Mouse (Mus musculus): ENCODE data around the gene Gm20431.
A peak's percentile ranks its signal among the peaks of the same experiment; 100 is the strongest.

Gm20431 gene

DNA sequence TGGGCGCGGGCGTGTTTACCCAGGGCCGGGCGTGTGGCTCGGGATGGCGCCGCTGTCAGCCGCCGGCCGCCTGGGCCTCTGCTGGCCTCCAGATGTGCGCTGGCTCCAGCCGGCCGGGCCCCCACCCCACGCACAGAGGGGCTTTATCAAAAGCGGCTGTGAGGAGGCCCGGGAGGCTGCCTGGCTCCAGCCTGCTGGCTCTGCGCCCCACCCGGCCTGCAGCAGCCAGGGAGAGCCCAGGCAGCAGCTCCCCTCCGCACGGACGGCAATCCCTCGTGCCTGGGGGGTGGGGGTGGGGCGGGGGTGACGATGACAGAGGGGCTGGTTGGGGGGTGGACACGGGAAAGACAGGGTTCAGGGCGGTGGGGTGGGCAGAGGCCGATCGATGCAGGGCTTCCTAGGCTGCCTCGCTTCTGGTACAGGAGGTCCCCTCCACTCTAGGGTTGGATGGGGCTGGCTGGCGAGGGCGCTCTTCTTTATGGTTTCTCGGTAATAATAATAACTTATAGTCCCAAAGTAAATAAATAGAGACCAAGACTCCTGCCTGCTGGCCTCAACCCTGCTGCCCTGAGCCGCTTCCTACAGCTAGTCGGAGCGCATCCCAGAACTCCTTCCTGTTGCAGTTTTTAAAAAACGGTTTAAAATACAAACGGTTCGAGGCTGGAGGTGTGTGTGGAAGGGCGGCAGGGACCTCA lies 63.7 kb downstream of the Gm20431 start:
- DNase-seq: no peak

DNA sequence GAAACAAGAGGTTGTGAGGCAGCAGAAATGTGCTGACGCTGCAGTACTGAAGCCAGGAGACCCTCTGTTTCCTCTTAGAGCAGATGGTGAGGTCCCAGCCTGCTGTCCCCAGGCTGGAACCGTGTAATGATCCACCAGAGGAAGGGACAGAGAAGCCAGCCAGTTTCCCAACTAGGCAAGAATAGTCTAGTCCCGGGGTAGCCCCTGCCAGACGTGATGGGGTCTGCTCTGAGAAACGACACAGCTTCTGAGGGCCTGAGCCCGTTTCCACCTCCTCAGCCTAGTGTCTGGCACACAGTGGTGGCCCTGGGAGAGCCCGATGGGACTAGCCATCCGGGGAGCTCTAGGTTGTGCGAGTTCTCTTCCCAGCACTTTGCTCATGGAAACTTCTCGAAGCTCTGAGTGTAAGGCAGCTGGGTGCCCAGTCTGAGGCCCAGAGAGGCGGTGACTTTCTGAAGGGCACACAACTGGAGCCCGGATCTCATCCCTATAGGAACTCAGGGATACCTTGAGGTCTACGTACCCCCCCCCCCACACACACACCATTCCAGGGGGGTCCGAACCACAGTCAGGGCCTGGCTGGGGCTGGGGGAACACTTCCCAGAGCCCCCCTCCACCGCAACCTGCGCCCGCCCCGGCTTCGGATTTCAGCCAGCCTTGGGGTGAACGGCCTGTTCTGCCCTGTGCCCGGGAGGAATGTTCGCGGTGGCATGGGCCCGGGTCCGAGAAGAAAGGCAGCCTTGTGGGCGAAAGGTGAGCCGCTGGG lies 64.4 kb downstream of the Gm20431 start:
- DNase-seq: no peak

DNA sequence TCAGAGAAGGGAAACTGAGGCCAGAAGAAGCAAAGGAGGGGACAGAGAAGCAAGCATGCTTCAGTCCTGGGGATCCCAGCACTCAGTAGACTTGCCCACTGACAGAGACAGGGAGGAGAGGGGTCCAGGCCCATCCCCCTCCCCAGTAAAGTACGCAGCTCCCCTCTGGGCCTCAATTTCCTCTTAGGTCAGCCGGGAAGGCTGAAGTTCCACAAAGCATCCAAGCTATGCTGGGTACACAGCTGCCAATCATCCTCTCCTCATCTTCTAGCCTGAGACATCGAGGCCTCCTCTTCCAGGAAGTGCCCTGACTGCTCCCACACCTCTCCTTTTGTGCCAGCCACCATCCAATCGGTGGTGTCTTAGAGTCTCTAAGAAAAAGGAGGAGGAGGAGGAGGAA lies 65.0 kb downstream of the Gm20431 start:
- no peak for DNase-seq

DNA sequence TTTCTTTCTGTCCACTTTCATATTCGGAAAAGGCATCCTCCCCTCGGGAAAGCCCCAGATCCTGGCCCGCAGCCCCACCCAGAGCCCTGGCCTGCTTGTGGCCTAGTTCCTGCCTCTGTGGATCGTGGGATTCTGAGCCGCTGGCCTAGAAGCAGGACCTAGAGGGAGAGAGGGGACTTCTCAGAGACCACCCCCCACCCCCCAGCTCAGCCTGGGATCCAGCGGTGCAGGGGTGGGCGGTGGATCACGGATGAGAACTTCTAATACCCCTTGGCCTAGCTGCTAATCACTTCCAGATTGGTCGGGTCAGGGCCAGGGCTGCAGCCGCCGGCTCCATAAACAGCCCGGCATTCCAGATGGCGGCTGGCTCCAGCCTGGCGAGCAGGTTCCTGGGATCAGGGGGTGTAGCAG lies 65.5 kb downstream of the Gm20431 start:
- no peak for DNase-seq

DNA sequence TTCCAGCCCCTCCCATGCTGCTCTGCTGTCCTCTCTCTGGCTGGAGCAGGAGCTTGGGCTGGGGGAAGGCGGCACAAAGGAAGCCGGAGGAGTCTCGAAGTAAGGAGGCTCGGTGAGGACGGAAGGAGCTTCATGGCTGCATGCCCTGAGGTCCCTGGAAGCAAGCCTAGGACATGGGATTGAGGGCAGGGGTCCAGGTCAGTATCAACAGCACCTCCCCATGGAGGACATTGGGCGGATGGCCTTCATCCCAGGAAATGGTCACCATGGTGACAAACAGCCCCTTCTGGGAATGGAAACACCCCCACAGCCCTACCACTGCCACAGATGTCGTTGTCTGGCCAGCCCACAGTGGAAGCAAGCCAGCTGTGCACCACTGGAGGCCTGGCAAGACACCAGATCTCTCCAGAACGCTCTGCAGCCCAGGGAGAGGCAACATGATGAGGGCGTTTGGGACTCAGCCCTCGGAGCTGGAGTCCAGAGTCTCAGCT lies 66.8 kb downstream of the Gm20431 start:
- peak; percentile 66 for DNase-seq

DNA sequence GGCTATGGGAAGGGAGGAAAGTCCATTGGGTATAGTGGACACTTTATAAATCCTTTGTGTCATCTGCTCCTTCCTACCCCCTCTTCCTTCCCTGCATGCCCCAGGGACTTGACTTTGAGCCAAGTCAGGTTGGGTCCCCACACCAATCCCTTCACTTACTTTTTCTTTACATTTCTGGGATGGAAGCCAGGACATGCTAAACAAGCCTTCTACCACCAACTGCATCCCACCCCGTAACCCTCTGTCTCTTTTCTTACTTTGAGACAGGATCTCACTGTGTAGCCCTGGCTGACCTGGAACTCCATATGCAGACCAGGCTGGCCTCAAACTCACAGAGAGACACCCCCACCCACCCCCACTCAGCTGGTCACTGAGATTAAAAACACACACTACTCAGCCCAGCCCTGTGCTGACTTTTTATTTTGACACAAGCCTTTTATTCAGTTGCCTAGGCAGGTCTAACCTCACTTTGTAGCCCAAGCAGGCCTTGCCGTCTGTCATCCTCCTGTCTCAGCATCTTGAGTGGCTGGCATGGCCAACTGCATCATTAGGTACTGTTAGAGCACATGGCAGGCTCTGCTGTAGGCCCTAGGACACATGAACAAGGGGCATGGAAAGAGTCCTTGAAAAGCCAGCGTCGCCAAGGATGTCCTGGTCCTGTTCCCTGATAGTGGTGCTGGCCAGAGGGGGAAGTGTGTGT lies 67.6 kb downstream of the Gm20431 start:
- DNase-seq: no peak

DNA sequence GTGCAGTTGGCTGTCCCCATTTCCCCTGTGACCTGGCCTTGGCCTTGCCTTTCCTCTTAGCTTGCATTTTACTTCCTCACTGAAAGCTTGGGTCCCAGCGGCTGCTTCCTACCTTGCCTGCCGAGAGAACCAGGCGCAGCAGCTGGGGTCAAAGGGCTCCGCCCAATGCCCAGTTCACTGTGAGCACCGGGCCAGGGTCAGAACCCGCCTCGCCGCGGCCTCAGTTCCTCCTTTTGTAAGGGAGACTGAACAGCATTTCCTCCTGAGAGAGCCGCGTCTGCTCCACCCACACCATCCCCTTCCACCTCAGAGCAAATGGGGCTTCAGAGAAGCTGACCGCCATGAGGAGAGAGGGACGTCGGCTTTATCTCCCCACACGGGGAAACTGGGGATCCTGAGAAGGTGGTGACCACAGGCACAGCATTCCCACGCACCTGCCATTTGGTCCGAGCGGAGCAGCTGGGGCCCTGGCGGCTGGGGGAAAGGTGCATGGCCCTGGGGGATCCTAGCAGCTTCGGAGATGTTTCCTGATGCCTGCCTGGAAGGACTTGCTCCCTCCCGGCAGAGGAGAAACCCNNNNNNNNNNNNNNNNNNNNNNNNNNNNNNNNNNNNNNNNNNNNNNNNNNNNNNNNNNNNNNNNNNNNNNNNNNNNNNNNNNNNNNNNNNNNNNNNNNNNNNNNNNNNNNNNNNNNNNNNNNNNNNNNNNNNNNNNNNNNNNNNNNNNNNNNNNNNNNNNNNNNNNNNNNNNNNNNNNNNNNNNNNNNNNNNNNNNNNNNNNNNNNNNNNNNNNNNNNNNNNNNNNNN lies 72.3 kb downstream of the Gm20431 start:
- DNase-seq: peak; percentile 66

DNA sequence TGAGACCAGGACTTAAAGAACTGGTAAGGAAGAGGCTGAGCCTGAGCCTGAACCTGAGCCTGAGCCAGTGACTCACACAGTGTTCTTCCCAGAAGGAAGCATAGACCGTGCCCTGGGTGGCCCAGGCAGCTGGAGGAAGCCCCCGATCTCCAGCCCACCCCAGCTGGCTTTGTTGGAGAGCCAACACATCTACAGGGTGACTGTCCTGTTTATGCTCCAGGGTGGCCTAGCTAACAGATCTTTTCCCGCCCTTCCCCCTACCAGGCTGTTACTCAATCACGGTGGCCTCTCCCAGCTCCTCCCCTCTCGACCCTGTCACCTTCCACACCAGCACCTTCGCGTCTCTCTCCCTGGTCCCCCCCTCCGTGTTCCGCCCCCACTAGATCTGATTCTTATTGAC lies 74.3 kb downstream of the Gm20431 start:
- DNase-seq: no peak

DNA sequence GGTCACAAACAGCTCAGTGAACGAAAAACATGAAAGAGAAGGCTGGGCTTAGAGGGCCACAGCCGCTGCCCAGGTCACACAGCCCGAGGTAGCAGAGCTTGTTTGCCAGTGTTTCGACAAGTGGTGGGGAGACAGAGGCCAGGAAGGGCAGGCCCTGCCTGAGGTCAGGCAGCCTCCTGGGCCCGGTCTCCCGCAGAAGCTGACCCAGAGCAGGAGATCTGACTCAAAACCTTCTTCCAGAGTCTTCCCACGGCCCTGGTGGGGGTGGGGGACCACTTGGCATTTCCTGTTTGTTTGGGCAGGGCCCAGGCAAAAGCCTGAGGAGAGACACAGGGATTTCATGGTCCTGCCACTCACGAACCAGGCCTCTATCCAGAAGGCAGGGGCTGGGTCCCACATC lies 75.3 kb downstream of the Gm20431 start:
- DNase-seq: no peak

DNA sequence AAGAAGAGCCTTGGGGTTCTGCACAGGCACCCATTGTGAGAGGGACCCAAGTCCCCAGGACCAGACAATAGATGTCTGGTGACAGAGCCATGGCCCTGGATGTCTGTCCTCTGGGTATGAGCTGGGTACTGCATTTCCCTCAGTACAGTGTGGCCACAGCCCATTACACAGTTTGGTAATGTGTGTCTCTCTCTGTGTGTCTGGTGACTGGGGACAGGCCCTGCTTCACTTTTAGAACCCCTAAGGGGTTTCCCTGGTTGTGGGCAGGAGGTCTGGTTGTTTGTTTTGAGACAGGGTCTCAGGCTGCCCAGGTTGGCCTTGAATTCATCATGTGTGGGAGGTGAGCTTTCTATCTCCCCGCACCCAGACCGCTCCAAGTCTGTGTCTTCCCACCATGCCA lies 76.0 kb downstream of the Gm20431 start:
- DNase-seq: no peak

DNA sequence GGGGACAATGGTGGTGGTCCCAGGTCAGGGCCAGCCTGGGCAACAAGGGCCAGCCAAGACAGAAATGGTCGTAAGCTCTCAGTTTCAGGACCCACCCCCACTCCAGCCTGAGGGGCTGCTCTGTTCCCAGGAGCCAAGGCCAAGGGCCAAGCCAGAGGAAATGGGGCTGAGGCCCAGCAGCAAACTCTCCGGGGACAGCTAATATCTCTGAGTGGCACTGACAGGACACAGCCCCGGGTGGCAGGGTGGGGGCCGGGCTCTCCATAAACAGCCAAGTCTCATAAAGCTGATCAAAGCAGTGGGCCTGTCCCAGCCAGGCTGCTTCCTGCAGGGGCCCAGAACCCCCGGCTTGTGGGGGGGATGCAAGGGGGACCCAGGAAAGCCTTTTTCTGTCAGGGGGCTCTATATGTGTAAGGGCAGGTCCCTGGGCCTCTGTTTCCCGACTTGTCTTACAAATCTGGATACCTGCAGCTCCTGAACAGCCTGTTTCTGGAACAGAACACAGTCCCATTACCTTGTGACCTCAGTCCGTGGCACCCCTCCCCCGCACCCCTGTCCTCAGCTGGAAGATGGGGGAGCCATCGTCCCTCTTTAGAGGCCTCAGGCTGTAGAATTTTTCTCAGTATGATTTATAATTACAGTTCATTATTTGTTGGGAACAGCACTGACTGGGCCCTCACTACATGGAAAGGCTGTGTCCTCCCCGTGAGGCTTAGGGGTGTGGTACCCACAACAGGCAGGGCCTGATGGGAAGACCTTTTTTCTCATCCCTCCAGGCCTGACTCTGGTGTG lies 77.9 kb downstream of the Gm20431 start:
- DNase-seq: no peak

DNA sequence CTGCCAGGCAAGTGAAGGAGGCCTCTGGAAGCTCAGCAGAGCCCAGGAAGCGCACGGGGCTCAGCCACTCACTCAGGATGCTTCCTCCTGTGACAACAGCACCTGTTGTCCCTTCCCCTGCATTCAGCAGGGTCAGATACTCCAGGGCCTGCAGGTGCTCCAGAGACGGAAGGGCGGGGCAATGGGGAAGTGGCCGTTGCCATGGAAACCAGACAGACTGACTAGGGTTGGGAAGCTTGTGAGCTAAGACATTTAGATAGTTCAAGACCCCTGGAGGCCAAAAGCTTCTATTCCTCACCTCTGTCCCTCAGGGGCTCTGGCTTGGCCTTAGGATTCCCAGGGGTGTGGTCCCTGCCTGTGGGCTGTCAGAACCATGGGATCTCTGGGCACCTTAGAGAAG lies 82.8 kb downstream of the Gm20431 start:
- no peak for DNase-seq

DNA sequence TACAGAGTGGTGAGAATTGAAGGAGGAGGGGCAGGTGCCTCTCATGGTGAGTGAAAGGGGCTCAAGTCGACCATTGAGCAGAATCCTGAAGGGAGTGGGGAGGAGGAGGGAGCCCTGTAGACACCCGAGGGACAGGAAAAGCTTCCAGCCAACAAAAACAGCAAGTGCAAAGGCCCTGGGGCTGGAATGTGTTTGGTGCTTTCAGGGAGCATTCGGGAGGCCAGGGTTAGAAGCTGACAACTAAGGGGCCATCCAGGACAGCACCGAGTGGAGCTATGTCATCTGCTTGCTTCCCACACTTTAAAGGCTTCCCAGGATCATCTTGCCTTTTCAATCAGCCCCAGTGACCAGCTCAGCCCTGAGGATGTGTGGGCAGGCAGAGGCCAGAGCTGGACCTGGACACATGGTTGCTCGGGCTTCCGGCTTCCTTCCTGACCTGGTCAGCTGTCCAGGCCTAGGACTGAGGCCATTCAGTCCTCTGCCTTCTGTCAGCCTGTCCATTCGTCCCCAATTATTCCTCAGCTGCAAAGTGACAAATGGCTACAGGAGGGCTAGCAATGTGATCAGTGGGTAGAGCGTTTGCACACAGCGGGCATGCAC lies 84.0 kb downstream of the Gm20431 start:
- no peak for DNase-seq

DNA sequence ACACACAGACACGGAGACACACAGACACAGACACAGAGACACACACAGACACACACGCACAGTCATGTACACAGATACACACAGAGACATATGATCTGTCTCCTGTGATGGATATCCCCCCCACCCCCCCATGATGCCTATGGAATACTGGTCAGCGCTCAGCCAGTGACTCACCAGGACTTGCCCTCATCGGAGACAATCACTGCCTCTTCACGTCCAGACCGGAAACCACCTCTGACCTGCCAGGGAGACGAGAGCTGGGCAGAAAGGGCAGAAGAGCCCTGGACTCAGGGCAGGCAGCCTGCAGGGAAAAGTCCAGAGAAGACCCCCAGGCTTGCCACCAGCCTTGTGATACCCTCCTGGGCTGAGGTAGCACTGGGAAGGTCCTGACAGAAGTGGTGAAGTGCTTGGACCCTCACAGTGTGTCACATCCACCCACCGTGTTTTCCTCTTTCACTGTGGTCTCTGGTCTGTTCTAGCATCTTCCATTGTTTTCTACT lies 85.1 kb downstream of the Gm20431 start:
- DNase-seq: no peak

DNA sequence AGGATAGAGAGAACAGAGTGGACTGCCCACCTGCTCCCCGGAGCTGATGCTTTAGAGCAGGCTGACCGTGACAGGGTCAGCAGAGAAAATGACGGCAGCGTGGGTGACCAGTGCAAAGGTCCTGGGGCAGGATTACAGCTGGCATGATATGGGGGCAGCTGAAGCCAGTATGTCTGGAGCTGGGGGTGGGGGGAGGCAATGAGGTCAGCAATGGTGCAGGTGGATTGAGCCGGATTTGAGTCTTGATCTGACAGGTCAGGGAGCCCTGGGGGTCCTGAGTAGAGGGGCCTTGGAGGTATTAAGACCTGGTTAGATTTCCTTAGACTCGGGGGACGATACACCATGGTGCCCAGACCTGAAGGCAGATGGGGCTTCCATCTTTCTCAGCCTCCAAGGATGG lies 85.7 kb downstream of the Gm20431 start:
- no peak for DNase-seq

DNA sequence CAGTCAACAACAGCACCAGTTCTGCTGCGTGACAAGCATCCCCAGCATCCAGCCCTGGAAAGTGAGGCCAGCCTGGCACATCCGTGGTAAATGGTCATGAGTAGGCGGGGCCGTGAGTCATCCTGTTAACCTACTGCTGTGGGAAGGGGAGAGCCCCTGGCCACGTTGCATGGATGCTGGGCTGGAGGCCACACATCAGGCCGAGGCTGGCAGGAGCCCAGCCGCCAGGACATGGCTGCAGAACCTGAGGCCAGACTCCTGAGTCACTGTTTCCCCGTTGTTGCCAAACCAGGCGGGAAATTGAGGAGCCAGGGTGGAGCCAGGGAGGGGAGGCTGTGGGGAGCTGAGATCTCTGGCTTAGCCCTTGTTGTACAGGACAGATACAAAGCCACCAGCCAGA lies 86.5 kb downstream of the Gm20431 start:
- no peak for DNase-seq

DNA sequence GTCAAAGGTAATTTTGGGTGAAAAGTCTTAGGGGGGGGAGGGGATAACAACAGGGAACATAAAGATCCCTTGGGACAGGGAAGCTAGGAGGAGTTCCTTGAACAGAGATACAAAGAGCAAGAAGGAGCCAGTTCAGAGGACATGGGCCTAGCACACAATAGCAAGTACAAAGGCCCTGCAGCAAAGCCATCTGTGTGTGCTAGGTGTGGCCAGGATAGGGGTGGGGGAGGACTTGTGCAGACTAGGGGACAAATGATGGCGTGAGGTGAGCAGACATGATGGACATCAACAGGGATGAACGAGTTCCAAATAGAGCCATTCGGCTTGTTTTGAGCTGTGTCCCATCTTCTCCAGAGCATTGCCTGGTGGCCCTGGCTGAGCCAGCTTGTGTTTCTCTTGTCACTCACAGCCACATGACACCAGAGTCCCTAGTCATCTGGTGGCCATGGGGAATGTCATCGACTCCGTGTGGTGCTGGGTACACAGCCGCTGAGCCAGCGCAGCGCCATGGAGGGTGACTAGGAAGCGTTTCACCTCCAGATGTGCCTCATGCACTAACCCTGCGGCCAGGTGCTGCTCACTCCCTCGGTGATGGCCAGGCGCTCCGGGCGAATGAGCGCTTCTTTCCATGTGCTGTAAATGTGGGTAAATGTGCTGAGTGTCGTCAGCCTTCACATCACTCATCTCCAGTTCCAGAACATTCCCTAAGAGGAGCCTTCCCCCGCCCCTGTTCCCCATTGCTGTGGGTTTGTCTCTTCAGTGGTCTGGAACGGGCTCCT lies 89.7 kb downstream of the Gm20431 start:
- no peak for DNase-seq

DNA sequence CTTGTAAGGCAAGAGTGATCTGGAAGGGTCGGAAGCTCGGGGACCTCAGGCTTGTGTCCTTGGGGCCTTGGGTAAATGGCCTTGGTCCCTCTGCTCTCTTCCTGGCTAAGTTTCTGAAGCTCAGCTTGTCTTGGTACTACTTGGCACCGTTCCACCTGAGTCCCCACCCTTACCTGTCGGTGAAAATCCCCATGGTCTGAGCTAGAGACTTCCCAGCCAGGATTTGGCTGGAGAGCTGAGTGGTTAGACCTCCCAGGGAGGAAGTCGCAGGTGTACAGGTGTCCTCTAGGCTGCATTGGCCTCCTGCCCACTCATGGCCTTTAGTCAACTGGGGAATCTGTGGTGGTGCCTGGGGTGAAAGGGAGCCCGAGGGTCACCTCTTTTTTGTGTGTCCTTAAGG lies 90.5 kb downstream of the Gm20431 start:
- DNase-seq: no peak

DNA sequence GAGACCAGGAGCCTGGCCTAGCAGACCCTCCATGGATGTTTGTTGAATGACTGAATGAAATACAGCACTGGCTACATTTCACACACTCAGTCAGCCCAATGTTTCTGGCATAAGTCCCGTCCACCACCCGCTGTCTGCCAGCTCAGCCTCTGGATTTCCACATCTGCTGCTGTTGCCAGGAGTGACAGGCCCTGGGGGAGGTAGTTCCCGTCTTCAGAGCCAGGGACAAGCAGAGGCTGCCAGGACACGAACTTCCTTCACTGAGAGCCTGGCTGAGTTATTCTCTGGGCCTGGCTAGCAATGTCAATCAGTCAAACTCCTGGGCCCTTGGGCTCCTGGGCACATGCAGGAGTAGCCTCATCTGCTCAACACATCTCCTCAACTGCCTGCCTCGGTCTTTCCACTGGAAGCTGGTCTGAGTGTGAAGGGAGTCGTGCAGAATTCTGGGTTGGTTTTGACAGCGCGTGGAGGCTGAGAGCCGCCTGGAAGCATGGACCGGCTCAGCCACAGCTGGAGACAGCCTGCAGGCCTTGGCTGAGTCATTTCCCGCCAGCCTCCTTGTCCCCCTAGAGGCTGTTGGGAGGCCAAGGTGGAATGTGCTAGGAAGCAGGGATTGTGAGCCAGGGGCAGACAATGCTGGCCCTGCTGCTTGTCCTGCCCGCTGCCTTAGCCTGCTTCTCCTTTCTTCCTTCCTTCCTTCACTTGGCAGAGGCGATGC lies 91.2 kb downstream of the Gm20431 start:
- peak; percentile 39 for DNase-seq

DNA sequence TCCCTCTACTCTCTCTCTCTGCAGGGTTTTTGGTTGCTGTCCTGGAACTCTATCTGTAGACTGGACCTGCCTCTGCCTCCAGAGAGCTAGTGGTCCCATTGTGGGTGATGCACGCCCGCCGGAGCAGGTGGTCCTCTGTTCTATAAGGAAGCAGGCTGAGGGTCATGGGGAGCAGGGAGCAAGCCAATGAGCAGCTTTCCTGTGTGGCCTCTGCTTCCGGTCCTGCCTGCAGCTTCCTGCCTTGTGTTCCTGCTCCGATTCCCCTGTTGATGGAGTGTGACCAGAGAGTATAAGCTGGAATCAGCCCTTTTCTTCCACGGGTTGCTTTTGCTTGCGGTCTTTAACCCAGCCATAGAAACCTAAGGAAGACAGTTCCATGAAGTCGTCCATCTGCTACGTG lies 93.2 kb downstream of the Gm20431 start:
- DNase-seq: no peak
